Mouse (Mus musculus) cerebellum, adult 11-12 months (tissue): ENCODE measurements around the gene Phip.

ENCODE experiments used
- DNase-seq: peaks from one replicate; pipeline ENCODE4 v3.0.0; 2022

The Phip gene

GRCm38 (mm10) chr9:82866121-82866520 lies 109.2 kb downstream of the Phip start:
- no peak for DNase-seq

- DNase-seq = no peak
These were observed 113.4 kb downstream of the Phip start for GRCm38 (mm10) chr9:82861775-82862430.

GRCm38 (mm10) chr9:82861316-82861715 lies 114.0 kb downstream of the Phip start:
- no peak for DNase-seq

- no peak for DNase-seq
These were observed 114.5 kb downstream of the Phip start for GRCm38 (mm10) chr9:82860805-82861204.

GRCm38 (mm10) chr9:82856241-82856640 lies 119.1 kb downstream of the Phip start:
- DNase-seq = no peak

GRCm38 (mm10) chr9:82854973-82855614 lies 120.2 kb downstream of the Phip start:
- no peak for DNase-seq

- DNase-seq = no peak
These were observed 121.3 kb downstream of the Phip start for GRCm38 (mm10) chr9:82854040-82854439.

GRCm38 (mm10) chr9:82842671-82843070 lies 132.6 kb downstream of the Phip start:
- no peak for DNase-seq

GRCm38 (mm10) chr9:82835921-82836320 lies 139.4 kb downstream of the Phip start:
- DNase-seq = no peak

- no peak for DNase-seq
These were observed 143.4 kb downstream of the Phip start for GRCm38 (mm10) chr9:82831891-82832290.

- peak; percentile 90 for DNase-seq
These were observed 145.5 kb downstream of the Phip start for GRCm38 (mm10) chr9:82829693-82830430.

GRCm38 (mm10) chr9:82829007-82829689 lies 146.2 kb downstream of the Phip start, which contains the start of gene Irak1bp1:
TSS of gene Irak1bp1 (plus strand) at chr9:82829540.
- no peak for DNase-seq

- DNase-seq = no peak
These were observed 148.9 kb downstream of the Phip start for GRCm38 (mm10) chr9:82826426-82826825.
